In genomic region chr13:113914551-113914971, GRCm38 (mm10) we compare ENCODE assay signal across 19 mouse cellular contexts.
DNase-seq lines count a peak whose midpoint lies in the region; ATAC-seq lines count a peak whose summit lies in the region.
"Had no signal": no experiment of that assay in that cellular context is flagged by ENCODE, and none has a peak within 500 bp of the region (broad histone marks: within the 10 kb centered on the region; RNA-seq: fewer than 3 reads in every experiment).

No protein-coding gene starts in this region.

- no peaks in the 10 kb centered on the region for H3K36me3 ChIP-seq in forebrain, embryonic 11.5 days (ENCODE audit: control insufficient read depth, insufficient read depth, low read length)
- H3K36me3 ChIP-seq in forebrain, embryonic 15.5 days = no peaks in the 10 kb centered on the region
- H3K36me3 ChIP-seq in midbrain, embryonic 12.5 days = no peaks in the 10 kb centered on the region
- H3K36me3 ChIP-seq: lung, embryonic 15.5 days had no signal

- H3K9me3 ChIP-seq in forebrain, embryonic 11.5 days (ENCODE audit: control insufficient read depth, low read length) = no peaks in the 10 kb centered on the region
- H3K9me3 ChIP-seq in forebrain, embryonic 15.5 days = no peaks in the 10 kb centered on the region
- H3K9me3 ChIP-seq in midbrain, embryonic 12.5 days = no peaks in the 10 kb centered on the region
- H3K9me3 ChIP-seq: lung, embryonic 15.5 days had no signal

- peak overlapping the region; percentile 3; the same call in 1 of the 2 replicates for H3K9ac ChIP-seq in forebrain, embryonic 11.5 days (ENCODE audit: low read length)
- H3K9ac ChIP-seq in forebrain, embryonic 15.5 days (replicated peaks) = no peak overlapping the region
- no peak overlapping the region for H3K9ac ChIP-seq in midbrain, embryonic 12.5 days (replicated peaks)
- H3K9ac ChIP-seq: lung, embryonic 15.5 days had no signal

- ATAC-seq in forebrain, embryonic 11.5 days (replicated peaks; ENCODE audit: low FRiP score) = peak; percentile 63
- ATAC-seq in forebrain, embryonic 15.5 days (replicated peaks) = no peak
- peak; percentile 81 for ATAC-seq in midbrain, embryonic 12.5 days (ENCODE audit: low FRiP score, low read depth)
- ATAC-seq: inflammation-experienced regulatory T-cells, adult 6 months; Patski had no signal

- no peaks in the 10 kb centered on the region for H3K27me3 ChIP-seq in forebrain, embryonic 11.5 days (ENCODE audit: control insufficient read depth, insufficient read depth, low read length)
- no peaks in the 10 kb centered on the region for H3K27me3 ChIP-seq in forebrain, embryonic 15.5 days
- H3K27me3 ChIP-seq in midbrain, embryonic 12.5 days = 0 out of 2 replicates have a peak, but pooled peaks cover 7% of the 10 kb centered on the region
- H3K27me3 ChIP-seq: lung, embryonic 15.5 days; Patski had no signal

- no peak overlapping the region for H3K4me3 ChIP-seq in forebrain, embryonic 11.5 days (ENCODE audit: low read depth, low read length)
- no peak overlapping the region for H3K4me3 ChIP-seq in forebrain, embryonic 15.5 days
- no peak overlapping the region for H3K4me3 ChIP-seq in midbrain, embryonic 12.5 days
- H3K4me3 ChIP-seq: erythroblast, embryonic 14.5 days; lung, embryonic 15.5 days had no signal

- peak; percentile 63 for DNase-seq in forebrain, embryonic 11.5 days (ENCODE audit: low spot score)
- peak; percentile 28 for DNase-seq in retina, postnatal 1 day
- no peak for DNase-seq in retina, embryonic 14.5 days (ENCODE audit: low spot score)
- DNase-seq in adrenal gland, adult 18-20 months (ENCODE audit: low spot score in 2 of 2) = no peak
- no peak for DNase-seq in MN1 (ENCODE audit: low spot score)
- no peak for DNase-seq in adrenal gland, postnatal 36 days
- DNase-seq: cerebellum, adult 2 months; left cerebral cortex, postnatal 4 days; right cerebral cortex, adult 18-20 months; spleen, adult 18-20 months; thymus, postnatal 25 days had no signal

- WGBS in forebrain, embryonic 11.5 days = 9% methylated on average over 9 of the region's 9 CpGs
- WGBS in forebrain, embryonic 15.5 days = 5% methylated on average over 9 of the region's 9 CpGs
- WGBS in midbrain, embryonic 12.5 days = 12% methylated on average over 9 of the region's 9 CpGs

- peaks cover 12% of the 10 kb centered on the region for H3K4me1 ChIP-seq in forebrain, embryonic 11.5 days (replicated peaks; ENCODE audit: control insufficient read depth, insufficient read depth, low read length)
- peaks cover 32% of the 10 kb centered on the region for H3K4me1 ChIP-seq in forebrain, embryonic 15.5 days
- H3K4me1 ChIP-seq in midbrain, embryonic 12.5 days = peaks cover 42% of the 10 kb centered on the region
- H3K4me1 ChIP-seq: lung, embryonic 15.5 days had no signal

- H3K4me2 ChIP-seq in forebrain, embryonic 11.5 days (ENCODE audit: low read depth, low read length, severe bottlenecking) = no peak overlapping the region
- no peak overlapping the region for H3K4me2 ChIP-seq in forebrain, embryonic 15.5 days (replicated peaks)
- peak overlapping the region; percentile 11; the same call in 1 of the 2 replicates for H3K4me2 ChIP-seq in midbrain, embryonic 12.5 days (replicated peaks)
- H3K4me2 ChIP-seq: liver, embryonic 11.5 days; lung, embryonic 15.5 days had no signal

- H3K27ac ChIP-seq in forebrain, embryonic 11.5 days (ENCODE audit: low read depth, low read length) = no peak overlapping the region
- no peak overlapping the region for H3K27ac ChIP-seq in forebrain, embryonic 15.5 days (replicated peaks)
- peak overlapping the region; percentile 44 for H3K27ac ChIP-seq in midbrain, embryonic 12.5 days (replicated peaks)
- H3K27ac ChIP-seq: lung, embryonic 15.5 days; stomach, postnatal 0 days had no signal

Comparison
In these comparisons a context has a peak if more than half of its experiments do, and no peak if none do; other contexts are left out.
1. DNase-seq: peak in forebrain, embryonic 11.5 days (single experiment) and retina, postnatal 1 day (single experiment); none in retina, embryonic 14.5 days (single experiment), adrenal gland, adult 18-20 months (0 of 2), MN1 (single experiment) and adrenal gland, postnatal 36 days (0 of 2).